Mouse (Mus musculus): Measurements from ENCODE around the gene Cdkn3. TPM values are rescaled to one million over a fixed set of nuclear protein-coding genes. Genes with fewer than 3 reads are reported as not detected.
"Not testable (repeated sequence)": the region's sequence is repeated elsewhere in the genome, so short reads cannot be mapped to it uniquely, and the experiment has no call there.

The Cdkn3 gene
- polyA plus RNA-seq, 1 experiment from 2014 or later: 44.6 TPM

DNA sequence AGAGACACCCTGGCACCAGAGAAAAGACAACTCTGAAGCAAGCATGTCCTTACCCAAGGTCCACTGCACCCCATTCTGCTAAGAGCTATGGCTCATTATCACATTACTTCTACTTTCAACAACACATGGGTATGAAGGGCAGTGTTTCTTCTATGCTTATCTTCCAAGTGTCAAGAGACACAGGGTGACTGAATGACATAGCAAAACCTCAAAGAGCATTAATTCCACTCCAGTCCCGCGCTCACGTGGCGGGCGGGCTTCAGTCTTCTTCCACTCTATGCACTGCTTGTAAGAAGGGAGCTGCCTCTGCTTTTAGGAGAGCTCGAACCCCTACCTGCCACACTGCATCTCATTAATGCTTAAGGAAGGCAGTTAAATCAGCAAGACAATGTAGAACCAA, 55.3 kb downstream of the Cdkn3 start:
- WGBS: 86% methylated on average over 6 of the region's 6 CpGs
- Histone ChIP-seq H3K36me3 (peaks cover 49% of the 10 kb centered on the region), H3K27ac (no peak overlapping the region), H3K4me2 (no peak overlapping the region), H3K9me3 (no peaks in the 10 kb centered on the region), H3K27me3 (no peaks in the 10 kb centered on the region), H3K4me1 (peaks cover 4% of the 10 kb centered on the region), H3K9ac (no peak overlapping the region), H3K4me3 (no peak overlapping the region)
- no peak for ATAC-seq (ENCODE audit: insufficient number of reproducible peaks, low FRiP score, low TSS enrichment, low read depth)

DNA sequence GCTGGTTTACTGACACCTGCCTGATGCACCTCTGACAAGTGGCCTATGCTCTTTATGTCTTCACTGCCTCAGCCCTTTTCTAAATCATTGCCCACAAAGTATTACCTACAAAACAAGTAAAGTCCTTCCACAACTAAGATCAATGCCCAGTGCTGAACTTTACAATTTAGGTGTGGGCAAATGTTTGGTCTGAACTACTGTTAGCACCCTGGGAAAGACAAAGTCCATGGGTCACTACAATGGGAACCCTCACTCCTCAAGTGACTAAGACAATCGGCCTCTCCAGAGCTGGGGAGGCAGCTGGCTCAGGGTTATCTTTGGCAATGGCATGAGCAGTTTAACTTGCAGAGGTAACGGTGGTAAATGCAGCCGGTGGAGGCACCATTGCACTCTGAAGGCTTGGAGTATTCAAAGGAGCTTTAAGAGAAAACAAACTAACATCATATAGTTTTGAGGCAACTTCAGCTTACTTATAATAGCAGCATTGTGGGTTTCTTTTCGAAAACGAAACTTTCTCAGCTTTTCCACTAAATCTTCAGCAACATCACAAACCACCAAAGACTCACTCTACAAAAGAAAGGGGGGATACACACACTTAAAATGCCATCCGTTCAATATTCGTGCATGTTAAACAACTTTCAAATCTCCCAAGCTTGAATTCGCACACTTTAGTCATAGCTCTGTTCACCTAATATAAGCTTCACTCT, 56.7 kb downstream of the Cdkn3 start:
- no peaks in the 10 kb centered on the region for H3K9me3 ChIP-seq
- no peak overlapping the region for H3K4me2 ChIP-seq
- peaks cover 38% of the 10 kb centered on the region for H3K36me3 ChIP-seq
- no peaks in the 10 kb centered on the region for H3K27me3 ChIP-seq
- peaks cover 9% of the 10 kb centered on the region for H3K4me1 ChIP-seq
- H3K27ac ChIP-seq: no peak overlapping the region
- 92% methylated on average over 8 of the region's 8 CpGs for WGBS
- H3K9ac ChIP-seq: no peak overlapping the region
- H3K4me3 ChIP-seq: no peak overlapping the region
- no peak for ATAC-seq (ENCODE audit: insufficient number of reproducible peaks, low FRiP score, low TSS enrichment, low read depth)

DNA sequence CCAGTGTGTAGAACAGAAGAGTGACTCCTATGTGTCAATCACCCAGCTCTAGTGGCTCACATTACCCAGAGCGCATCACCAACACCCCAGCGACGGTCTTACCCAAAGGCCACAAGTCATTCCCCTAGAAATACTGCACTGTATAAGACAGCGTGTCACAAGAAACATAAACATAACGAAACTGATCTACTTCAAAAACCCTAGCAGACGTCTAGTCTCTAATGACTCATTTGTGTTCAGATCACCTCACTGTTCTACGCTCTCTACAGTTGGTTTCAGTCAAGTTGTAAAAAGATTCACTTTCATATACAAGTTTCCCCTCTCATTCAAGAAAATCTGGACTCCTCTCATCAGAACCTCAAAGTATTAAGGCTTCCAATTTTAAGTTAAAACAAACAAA, 58.4 kb downstream of the Cdkn3 start:
- H3K27me3 ChIP-seq: 0 out of 2 replicates have a peak, but pooled peaks cover 6% of the 10 kb centered on the region

DNA sequence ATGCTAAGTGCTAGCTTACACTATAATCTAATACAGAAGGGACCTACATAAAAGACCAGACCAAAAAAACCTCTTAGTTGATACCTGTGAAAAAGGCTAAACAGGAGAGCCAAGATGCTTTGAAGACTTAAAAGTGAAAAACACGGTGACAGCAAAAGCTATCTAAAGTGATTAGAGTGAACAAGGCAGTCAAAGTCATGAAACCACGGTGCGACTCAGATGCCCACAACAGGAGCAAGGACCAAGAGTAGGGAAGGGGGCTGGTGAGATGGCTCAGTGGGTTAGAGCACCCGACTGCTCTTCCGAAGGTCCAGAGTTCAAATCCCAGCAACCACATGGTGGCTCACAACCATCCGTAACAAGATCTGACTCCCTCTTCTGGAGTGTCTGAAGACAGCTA, 59.6 kb downstream of the Cdkn3 start:
- peaks cover 19% of the 10 kb centered on the region for H3K36me3 ChIP-seq
- H3K9ac ChIP-seq; H3K4me1 ChIP-seq; H3K4me3 ChIP-seq; H3K4me2 ChIP-seq; ATAC-seq (ENCODE audit: insufficient number of reproducible peaks, low FRiP score, low TSS enrichment, low read depth); H3K9me3 ChIP-seq; H3K27me3 ChIP-seq; H3K27ac ChIP-seq: not testable (repeated sequence)
- 87% methylated on average over 6 of the region's 6 CpGs for WGBS

More for the DNA sequence above, 58.4 kb downstream of the Cdkn3 start:
- H3K9me3 ChIP-seq: no peaks in the 10 kb centered on the region
- H3K27ac ChIP-seq: no peak overlapping the region
- H3K4me2 ChIP-seq: no peak overlapping the region
- H3K4me1 ChIP-seq: peaks cover 9% of the 10 kb centered on the region
- no peak overlapping the region for H3K4me3 ChIP-seq
- WGBS: 92% methylated on average over 7 of the region's 7 CpGs
- peaks cover 24% of the 10 kb centered on the region for H3K36me3 ChIP-seq
- no peak for ATAC-seq (ENCODE audit: insufficient number of reproducible peaks, low FRiP score, low TSS enrichment, low read depth)
- no peak overlapping the region for H3K9ac ChIP-seq

Other genes with a start within 250 kb of the Cdkn3 start
- gene Cnih1, start 27.9 kb downstream of the Cdkn3 start, polyA plus RNA-seq (2015; fragmentation: Nextera tagmentation; extraction: Ambion mirVana): 190 and 195 TPM in 2 replicates
- 69.3 and 72.5 TPM in 2 replicates for gene Gmfb, start 61.7 kb downstream of the Cdkn3 start, polyA plus RNA-seq (2015; fragmentation: Nextera tagmentation; extraction: Ambion mirVana)
- 21.0 and 22.7 TPM in 2 replicates for gene Cgrrf1, start 71.6 kb downstream of the Cdkn3 start, polyA plus RNA-seq (2015; fragmentation: Nextera tagmentation; extraction: Ambion mirVana)
- 15.4 and 16.2 TPM in 2 replicates for gene Samd4, start 122.3 kb downstream of the Cdkn3 start, polyA plus RNA-seq (2015; fragmentation: Nextera tagmentation; extraction: Ambion mirVana)